Mouse (Mus musculus): ENCODE measurements around the gene Hydin.

DNA sequence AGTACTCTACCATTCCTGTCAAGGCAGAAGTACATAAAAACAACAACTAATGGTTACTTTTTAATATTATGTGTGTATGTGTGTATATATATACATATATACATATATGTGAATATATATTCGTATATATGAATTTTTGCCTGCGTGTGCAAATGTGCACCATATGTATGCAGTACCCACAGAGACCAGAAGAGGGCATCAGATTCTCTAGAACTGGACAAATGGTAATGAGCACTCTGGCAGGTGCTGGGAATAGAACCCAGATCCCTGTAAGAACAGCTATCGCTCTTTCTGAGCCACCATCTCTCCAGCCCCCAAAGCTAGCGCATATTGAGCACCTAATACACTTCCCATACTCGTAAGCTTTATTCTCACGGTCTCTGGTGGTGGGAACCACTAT lies 220.9 kb downstream of the Hydin start:
- no peak for TF ChIP-seq CTCF (IDR thresholded peaks at IDR 0.05; ENCODE audit: low read depth, low read length)
- TF ChIP-seq GATA1 (IDR thresholded peaks at IDR 0.05; ENCODE audit: borderline replicate concordance, low read length): no peak
- no peak for TF ChIP-seq GATA2 (IDR thresholded peaks at IDR 0.05; ENCODE audit: borderline replicate concordance, low read depth, low read length)
- TF ChIP-seq TAL1 (conservative IDR thresholded peaks at IDR 0.05; ENCODE audit: low read depth, low read length): no peak
